Mouse (Mus musculus): ENCODE data around the gene Ppp1r9a.

DNA sequence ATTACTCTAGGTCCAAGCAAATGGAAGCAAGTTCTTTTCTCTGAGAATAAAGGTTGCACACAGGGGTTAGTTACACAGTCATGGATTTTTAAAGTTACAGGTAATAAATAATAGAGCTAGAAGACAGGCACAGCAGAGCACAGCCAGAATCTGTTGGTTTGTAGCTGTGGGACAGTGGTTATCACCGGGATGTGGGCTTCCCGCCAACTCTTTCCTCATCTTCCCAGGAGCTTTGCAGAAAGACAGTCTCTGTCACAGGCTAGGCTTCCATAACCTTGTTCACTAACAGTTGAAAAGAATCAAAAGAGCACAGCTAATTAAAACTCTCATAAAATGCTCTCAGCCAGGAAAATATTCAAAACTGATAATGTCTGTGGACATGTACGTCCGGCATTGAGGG is 248.5 kb downstream of the Ppp1r9a start:
- TF ChIP-seq MYOD1 (IDR thresholded peaks at IDR 0.05; ENCODE audit: control insufficient read depth, insufficient read length, low read depth) (no peak), CTCF (IDR thresholded peaks at IDR 0.05; ENCODE audit: control insufficient read depth, insufficient read depth, insufficient read length) (no peak), CEBPB (IDR thresholded peaks at IDR 0.05; ENCODE audit: low read depth) (no peak), USF1 (IDR thresholded peaks at IDR 0.05; ENCODE audit: low read depth) (no peak), MAX (IDR thresholded peaks at IDR 0.05) (no peak), MYOG (IDR thresholded peaks at IDR 0.05; ENCODE audit: control insufficient read depth, extremely low read depth, insufficient read length) (no peak)
